Mouse (Mus musculus): ENCODE measurements around the gene Napsa. TPM values are rescaled to one million over a fixed set of nuclear protein-coding genes. Genes with fewer than 3 reads are reported as not detected.

Gene Napsa
- total RNA-seq (2021), result under 1 TPM in 1 of 2 experiments, not detected in 1; 0.16 TPM
- long read RNA-seq, experiment 1, result 0 reads
- long read RNA-seq, experiment 2, result 0 reads

- DNase-seq, result no peak
These were observed at the start of gene Napsa for GRCm38 (mm10) chr7:44572213-44572701. TSS of gene Napsa (plus strand) at chr7:44572380.

DNA sequence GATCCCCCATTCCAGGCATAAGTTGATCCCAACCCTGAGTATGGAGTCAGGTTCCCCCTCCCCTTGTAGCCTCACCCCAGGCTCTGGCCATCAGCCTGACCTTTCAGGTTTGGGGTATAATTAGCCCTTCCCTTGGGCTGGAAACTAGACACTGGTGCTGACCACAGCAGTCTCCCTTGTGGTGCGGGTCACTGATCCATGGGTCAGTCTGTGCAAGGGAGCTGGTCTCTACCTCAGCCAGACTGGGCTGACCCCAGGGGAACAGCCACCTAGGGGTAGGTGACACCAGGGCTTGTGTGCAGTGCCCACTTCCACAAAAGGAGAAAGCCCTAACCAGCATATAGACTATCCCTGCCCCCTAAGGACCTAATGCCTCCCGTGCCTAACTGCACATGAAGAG is 49.1 kb upstream of the Napsa start:
- DNase-seq, result peak; percentile 82

DNA sequence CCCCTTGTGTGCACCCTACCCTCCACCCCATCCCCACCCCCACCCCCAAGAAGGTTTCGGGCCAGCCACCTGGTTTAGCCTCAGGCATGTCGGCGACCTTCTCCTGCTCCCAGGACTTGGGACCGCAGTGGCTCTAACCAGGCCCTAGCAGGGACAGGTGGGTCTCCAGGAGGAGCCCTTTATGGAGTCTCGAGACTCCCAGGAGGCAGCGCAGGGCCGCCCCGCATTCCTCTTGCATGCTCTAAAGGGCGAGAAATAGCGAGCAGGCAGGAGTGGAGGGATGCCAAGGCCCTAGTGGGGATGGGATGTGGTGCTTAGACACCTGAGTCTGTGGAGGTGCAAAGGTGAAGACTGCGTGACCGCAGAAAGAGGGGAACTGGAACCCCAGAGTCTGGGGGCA is 47.7 kb upstream of the Napsa start, which contains the start of gene Mybpc2:
Gene Mybpc2, minus strand, starts transcription at position 155 of the 400 bp plus-strand sequence.
- peak; percentile 79 for DNase-seq

GRCm38 (mm10) chr7:44525126-44525832 is 46.9 kb upstream of the Napsa start:
- peak; percentile 94 for DNase-seq

GRCm38 (mm10) chr7:44526414-44527154 is 45.6 kb upstream of the Napsa start:
- DNase-seq, result no peak

- DNase-seq, result peak; percentile 88
These were observed 44.4 kb upstream of the Napsa start for GRCm38 (mm10) chr7:44527483-44528398.

- no peak for DNase-seq
These were observed 42.7 kb upstream of the Napsa start for GRCm38 (mm10) chr7:44529518-44529917.

GRCm38 (mm10) chr7:44530507-44530906 is 41.7 kb upstream of the Napsa start:
- DNase-seq, result no peak

DNA sequence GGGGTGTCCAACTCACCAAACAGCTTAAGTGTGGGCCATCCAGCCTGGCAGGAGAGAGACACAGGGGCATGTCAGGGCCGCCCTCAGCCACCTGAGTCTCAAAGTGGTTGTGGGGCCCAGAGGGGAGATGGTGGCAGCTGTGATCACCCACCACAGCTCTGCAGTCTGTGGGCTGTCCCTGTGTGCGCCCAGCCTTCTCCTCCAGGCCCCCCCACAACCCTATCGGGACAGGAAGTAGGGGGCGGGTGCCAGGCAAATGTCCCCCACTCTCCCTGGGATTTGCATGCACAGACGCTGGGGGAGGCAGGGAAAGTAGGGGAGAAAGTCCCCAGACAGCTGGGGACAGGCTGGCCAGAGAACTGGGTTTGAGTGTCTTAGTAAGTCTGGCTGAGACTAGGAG is 41.0 kb upstream of the Napsa start:
- no peak for DNase-seq

DNA sequence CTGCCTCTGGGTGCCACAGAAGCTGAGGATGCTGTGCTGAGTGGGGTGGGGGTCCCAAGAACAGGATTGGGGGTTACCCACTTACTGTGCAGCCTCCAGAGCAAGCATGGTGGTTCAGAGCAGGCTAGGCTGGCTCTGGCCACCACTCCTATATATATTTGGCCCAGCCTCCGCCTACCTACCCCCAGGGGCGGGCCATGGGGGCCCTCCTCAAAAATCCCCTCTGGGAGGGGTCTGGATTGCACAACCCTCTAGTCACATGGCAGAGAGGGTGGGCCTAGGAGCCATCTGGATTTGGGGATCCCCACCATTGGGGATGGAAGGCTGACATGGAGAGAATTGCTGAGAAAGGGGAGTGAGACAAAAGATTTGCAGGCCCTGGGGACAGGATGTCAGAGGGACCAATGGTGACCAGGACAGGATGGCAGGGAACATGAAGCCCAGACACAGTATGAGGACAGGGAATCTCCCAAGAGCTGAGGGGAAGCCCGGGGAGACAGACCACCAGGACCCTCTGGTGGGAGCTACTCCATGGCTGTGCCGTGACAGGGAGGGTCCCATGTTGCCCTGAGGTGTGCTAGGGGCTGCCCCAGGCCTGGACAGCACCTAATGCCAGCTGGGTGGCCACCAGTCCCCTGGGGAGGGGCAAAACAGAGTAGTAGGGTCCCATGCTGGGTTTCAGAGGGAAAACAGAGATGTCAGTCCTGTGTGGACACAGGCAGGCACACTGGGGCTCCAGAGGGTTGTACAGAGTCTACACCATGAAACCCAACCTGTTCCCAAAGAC is 40.0 kb upstream of the Napsa start, which contains the start of gene Spib:
Gene Spib, minus strand, starts transcription at position 126 of the 787 bp plus-strand sequence.
- no peak for DNase-seq

- DNase-seq, result no peak
These were observed 39.0 kb upstream of the Napsa start for GRCm38 (mm10) chr7:44532918-44533745.

DNA sequence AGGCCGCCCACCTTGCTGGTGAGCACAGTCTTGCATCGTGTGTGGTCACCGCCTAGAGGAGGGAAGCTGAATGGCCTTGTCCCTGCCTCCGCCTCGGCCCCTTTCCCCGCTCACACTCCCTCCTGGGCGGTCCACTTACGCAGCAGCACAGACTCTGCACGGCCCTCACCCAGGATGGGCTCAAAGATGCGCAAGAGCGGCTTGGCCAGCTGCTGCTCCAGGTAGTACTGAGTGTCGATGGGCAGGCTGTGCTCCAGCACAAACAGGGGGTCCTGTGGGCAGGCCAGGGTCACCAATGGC is 38.5 kb upstream of the Napsa start:
- DNase-seq, result no peak

GRCm38 (mm10) chr7:44534242-44534641 is 37.9 kb upstream of the Napsa start:
- no peak for DNase-seq

DNA sequence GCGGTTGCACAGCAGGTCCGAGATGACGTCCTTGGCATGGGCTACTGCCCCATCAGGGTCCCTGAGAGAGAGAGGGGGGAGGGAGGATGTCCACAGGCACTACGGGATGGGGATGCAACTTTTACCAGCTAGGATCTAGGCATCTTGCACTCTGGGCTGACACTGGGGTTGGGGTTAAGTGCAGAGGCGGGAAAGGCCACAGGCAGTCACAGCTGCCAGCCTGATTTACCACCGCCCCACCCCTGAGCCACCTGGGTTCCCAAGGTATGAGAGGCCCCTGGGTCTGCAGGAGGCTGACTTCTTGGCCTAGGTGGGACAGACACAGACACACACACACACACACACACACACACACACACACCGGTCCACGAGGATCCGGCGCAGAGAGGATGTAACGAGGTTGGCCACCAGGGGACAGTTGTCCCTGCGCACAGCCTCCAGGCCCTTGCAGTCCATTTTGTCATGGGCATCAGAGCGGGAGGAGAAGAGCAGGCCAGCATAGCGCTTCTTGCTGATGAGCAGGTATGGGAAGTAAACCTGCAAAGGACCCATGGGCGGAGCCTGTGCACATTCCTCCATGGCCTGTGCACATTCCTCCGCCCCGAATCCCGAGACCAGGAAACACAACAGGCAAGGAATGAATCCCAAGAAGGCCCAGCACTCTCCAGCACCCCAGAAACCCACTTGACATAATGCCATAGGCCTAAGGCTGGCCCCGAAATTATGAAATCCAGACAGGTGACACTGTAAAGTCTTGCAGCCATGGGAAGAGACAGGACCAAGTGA is 37.3 kb upstream of the Napsa start:
- DNase-seq, result no peak

- no peak for DNase-seq
These were observed 36.3 kb upstream of the Napsa start for GRCm38 (mm10) chr7:44535657-44536589.

- no peak for DNase-seq
These were observed 35.6 kb upstream of the Napsa start for GRCm38 (mm10) chr7:44536590-44536968.

- no peak for DNase-seq
These were observed 35.2 kb upstream of the Napsa start for GRCm38 (mm10) chr7:44537009-44537408.

- no peak for DNase-seq
These were observed 34.7 kb upstream of the Napsa start for GRCm38 (mm10) chr7:44537496-44537895.

Data from gastrocnemius, postnatal 25 days (tissue).